Mouse (Mus musculus): ENCODE measurements around the gene Acot9.

The Acot9 gene

GRCm38 (mm10) chrX:155262235-155262914 lies at the start of gene Acot9:
TSS of gene Acot9 (plus strand) at chrX:155262443.
- peak; percentile 89 for DNase-seq

GRCm38 (mm10) chrX:155214291-155215136 lies 47.7 kb upstream of the Acot9 start:
- DNase-seq, result no peak

GRCm38 (mm10) chrX:155215501-155216248 lies 46.6 kb upstream of the Acot9 start:
- no peak for DNase-seq

- DNase-seq, result peak; percentile 92
These were observed 46.0 kb upstream of the Acot9 start, which contains the start of gene Sat1 for GRCm38 (mm10) chrX:155216271-155216670. TSS of gene Sat1 (minus strand) at chrX:155216449.

GRCm38 (mm10) chrX:155218277-155218676 lies 44.0 kb upstream of the Acot9 start:
- no peak for DNase-seq

- no peak for DNase-seq
These were observed 5.4 kb upstream of the Acot9 start for GRCm38 (mm10) chrX:155256856-155257255.

GRCm38 (mm10) chrX:155262915-155263252 lies 641 bp downstream of the Acot9 start:
- DNase-seq, result no peak

- no peak for DNase-seq
These were observed 16.2 kb downstream of the Acot9 start for GRCm38 (mm10) chrX:155278483-155278882.

- DNase-seq, result no peak
These were observed 18.3 kb downstream of the Acot9 start for GRCm38 (mm10) chrX:155280427-155281044.

- DNase-seq, result no peak
These were observed 44.1 kb downstream of the Acot9 start for GRCm38 (mm10) chrX:155306390-155306789.

- peak; percentile 18 for DNase-seq
These were observed 55.8 kb downstream of the Acot9 start for GRCm38 (mm10) chrX:155318005-155318404.

GRCm38 (mm10) chrX:155337567-155337904 lies 75.3 kb downstream of the Acot9 start:
- no peak for DNase-seq

- DNase-seq, result peak; percentile 77
These were observed 75.9 kb downstream of the Acot9 start for GRCm38 (mm10) chrX:155337905-155338721.

- DNase-seq, result no peak
These were observed 78.4 kb downstream of the Acot9 start, which contains the start of gene Prdx4 for GRCm38 (mm10) chrX:155340654-155341053. TSS of gene Prdx4 (minus strand) at chrX:155340754.

GRCm38 (mm10) chrX:155346249-155346648 lies 84.0 kb downstream of the Acot9 start:
- no peak for DNase-seq

Measured in cerebellum, adult 9-10 months (tissue).